Mouse (Mus musculus) liver, adult 2 months (tissue): ENCODE measurements around the gene Crygn. TPM values are rescaled to one million over a fixed set of nuclear protein-coding genes. Genes with fewer than 3 reads are reported as not detected.

Experiments used
- DNase-seq: peaks from one replicate; pipeline ENCODE4 v3.0.0-alpha.2; 2011; ENCODE audit warnings: low read depth, low spot score; ENCODE audit errors: extremely low read depth
- H3K27ac ChIP-seq: fragments of 200-500 bp; replicated peaks from 2 replicates; pipeline ENCODE4 v1.5.1; 2012; ENCODE audit warnings: low read depth, mild to moderate bottlenecking, control low read depth, inconsistent platforms, low read length; ENCODE audit not compliant: insufficient read depth
- H3K27me3 ChIP-seq: fragments of 200-500 bp; 2 replicates; pipeline ENCODE4 v1.6.1; 2012; ENCODE audit warnings: mild to moderate bottlenecking, moderate library complexity, low read length, inconsistent platforms; ENCODE audit not compliant: control insufficient read depth, insufficient read depth
- H3K36me3 ChIP-seq: fragments of 200-500 bp; 2 replicates; pipeline ENCODE4 v1.6.1; 2012; ENCODE audit warnings: low read length, inconsistent platforms; ENCODE audit not compliant: control insufficient read depth, insufficient read depth
- H3K4me1 ChIP-seq: fragments of 200-500 bp; 2 replicates; pipeline ENCODE4 v1.6.1; 2011; ENCODE audit warnings: low read length; ENCODE audit not compliant: control insufficient read depth, insufficient read depth
- H3K4me3 ChIP-seq: fragments of 200-500 bp; 2 replicates; pipeline ENCODE4 v1.5.1; 2011; ENCODE audit warnings: low read depth, mild to moderate bottlenecking, control low read depth, low read length, moderate library complexity; ENCODE audit not compliant: insufficient read depth
- H3K79me2 ChIP-seq: fragments of 200-500 bp; 2 replicates; pipeline ENCODE4 v1.6.1; 2012; ENCODE audit warnings: inconsistent platforms, mild to moderate bottlenecking, low read length, moderate library complexity; ENCODE audit not compliant: control insufficient read depth, insufficient read depth
- H3K9ac ChIP-seq: fragments of 200-500 bp; 2 replicates; pipeline ENCODE4 v1.6.1; 2012; ENCODE audit warnings: low read depth, mild to moderate bottlenecking, control low read depth, inconsistent platforms, low read length
- CTCF ChIP-seq: fragments of 200-500 bp; IDR thresholded peaks from 2 replicates; pipeline ENCODE4 v1.5.1; 2011; ENCODE audit warnings: low read depth, low read length, control low read depth
- POLR2A ChIP-seq: fragments of 200-500 bp; IDR thresholded peaks from 2 replicates; pipeline ENCODE4 v1.6.1; 2011; ENCODE audit warnings: low read length, control low read depth; ENCODE audit not compliant: insufficient read depth; ENCODE audit errors: extremely low read depth
- WGBS: fragments of 180-500 bp; shearing (Covaris S2); methylation state at CpG from one replicate; pipeline ENCODE4 v1.1.7; 2018; 5-methylcytosine and 5-hydroxymethylcytosine counted together
- polyA plus RNA-seq: library from polyadenylated mRNA; depleted of rRNA; stranded (reverse); fragments of >200 nt; gene quantifications from 2 replicates; pipeline ENCODE4 v1.2.3, GENCODE M21; 2012
- total RNA-seq: library from RNA; depleted of rRNA; stranded (reverse); fragments of >200 nt; gene quantifications from 2 replicates; pipeline ENCODE4 v1.2.3, GENCODE M21; 2014

Gene Crygn
- total and polyA plus RNA-seq, 2 experiments, result 1.0 to 1.4 TPM

- 64% methylated on average over 5 of the region's 5 CpGs for WGBS
- Histone ChIP-seq H3K4me1 (no peaks in the 10 kb centered on the region), H3K27me3 (0 out of 2 replicates have a peak, but pooled peaks cover under 1% of the 10 kb centered on the region), H3K27ac (peak overlapping the region; percentile 35; the same call in 1 of the 2 replicates), H3K4me3 (no peak overlapping the region), H3K79me2 (no peaks in the 10 kb centered on the region), H3K36me3 (no peaks in the 10 kb centered on the region), H3K9ac (no peak overlapping the region)
- no peak for DNase-seq
- no peak for TF ChIP-seq POLR2A
- no peak for TF ChIP-seq CTCF
Measured at GRCm38 (mm10) chr5:24724805-24725204, 33.0 kb downstream of the Crygn start.

GRCm38 (mm10) chr5:24724270-24724634 lies 33.6 kb downstream of the Crygn start:
- TF ChIP-seq CTCF (no peak), POLR2A (no peak)

GRCm38 (mm10) chr5:24723527-24724269 lies 34.1 kb downstream of the Crygn start:
- Histone ChIP-seq H3K27me3 (no peaks in the 10 kb centered on the region), H3K4me1 (no peaks in the 10 kb centered on the region), H3K4me3 (no peak overlapping the region), H3K9ac (no peak overlapping the region), H3K27ac (peak overlapping the region; percentile 48), H3K79me2 (no peaks in the 10 kb centered on the region), H3K36me3 (no peaks in the 10 kb centered on the region)
- WGBS, result 76% methylated on average over 11 of the region's 11 CpGs
- no peak for DNase-seq
- TF ChIP-seq POLR2A (no peak), CTCF (no peak)

More at GRCm38 (mm10) chr5:24724270-24724634, 33.6 kb downstream of the Crygn start:
- no peak for DNase-seq
- 78% methylated on average over 5 of the region's 5 CpGs for WGBS
- H3K9ac ChIP-seq, result no peak overlapping the region
- H3K79me2 ChIP-seq, result no peaks in the 10 kb centered on the region
- H3K27ac ChIP-seq, result peak overlapping the region; percentile 35
- no peak overlapping the region for H3K4me3 ChIP-seq
- H3K36me3 ChIP-seq, result no peaks in the 10 kb centered on the region
- no peaks in the 10 kb centered on the region for H3K27me3 ChIP-seq
- H3K4me1 ChIP-seq, result no peaks in the 10 kb centered on the region

- H3K27me3 ChIP-seq, result no peaks in the 10 kb centered on the region
- H3K79me2 ChIP-seq, result no peaks in the 10 kb centered on the region
- no peak overlapping the region for H3K27ac ChIP-seq
- no peak for DNase-seq
- no peak overlapping the region for H3K9ac ChIP-seq
- no peaks in the 10 kb centered on the region for H3K4me1 ChIP-seq
- no peak for TF ChIP-seq CTCF
- H3K4me3 ChIP-seq, result no peak overlapping the region
- H3K36me3 ChIP-seq, result no peaks in the 10 kb centered on the region
- WGBS, result 90% methylated on average over 3 of the region's 3 CpGs
Measured at GRCm38 (mm10) chr5:24719852-24720251, 38.0 kb downstream of the Crygn start.

- Histone ChIP-seq H3K36me3 (no peaks in the 10 kb centered on the region), H3K9ac (no peak overlapping the region), H3K79me2 (no peaks in the 10 kb centered on the region), H3K4me1 (no peaks in the 10 kb centered on the region), H3K27me3 (no peaks in the 10 kb centered on the region), H3K4me3 (no peak overlapping the region), H3K27ac (no peak overlapping the region)
- WGBS, result 37% methylated on average over 6 of the region's 6 CpGs
- DNase-seq, result no peak
- no peak for TF ChIP-seq CTCF
- TF ChIP-seq POLR2A, result no peak
Measured at GRCm38 (mm10) chr5:24718076-24718475, 39.7 kb downstream of the Crygn start.

GRCm38 (mm10) chr5:24713987-24714386 lies 43.8 kb downstream of the Crygn start:
- H3K27ac ChIP-seq, result no peak overlapping the region
- H3K36me3 ChIP-seq, result peaks cover 10% of the 10 kb centered on the region; the same call in 1 of the 2 replicates
- no peaks in the 10 kb centered on the region for H3K4me1 ChIP-seq
- WGBS, result 76% methylated on average over 6 of the region's 6 CpGs
- TF ChIP-seq POLR2A (no peak), CTCF (no peak)
- DNase-seq, result no peak
- no peak overlapping the region for H3K9ac ChIP-seq
- no peaks in the 10 kb centered on the region for H3K79me2 ChIP-seq
- H3K27me3 ChIP-seq, result no peaks in the 10 kb centered on the region
- no peak overlapping the region for H3K4me3 ChIP-seq
